Mouse (Mus musculus) monocyte, adult 5-6 weeks (primary cell): ENCODE results near the gene Sf3b3. TPM values are rescaled to one million over a fixed set of nuclear protein-coding genes. Genes with fewer than 3 reads are reported as not detected.
"Not testable (repeated sequence)": the region's sequence is repeated elsewhere in the genome, so short reads cannot be mapped to it uniquely, and the experiment has no call there.

Experiments
- ATAC-seq: fragments of 153-309, 156-312 bp; replicated peaks from 2 replicates; pipeline ENCODE4 v1.8.0; 2017; ENCODE audit warnings: mild to moderate bottlenecking; ENCODE audit not compliant: low TSS enrichment, insufficient number of reproducible peaks, severe bottlenecking, poor library complexity, low FRiP score
- total RNA-seq: library from RNA; stranded (forward); fragments of 200-1000, 200-491, 200-594 nt; gene quantifications from 3 replicates; pipeline ENCODE4 v1.2.3, GENCODE M21; 2017

Gene Sf3b3
- total RNA-seq = 79.7 to 124 TPM (median 114 TPM) in 3 replicates

DNA sequence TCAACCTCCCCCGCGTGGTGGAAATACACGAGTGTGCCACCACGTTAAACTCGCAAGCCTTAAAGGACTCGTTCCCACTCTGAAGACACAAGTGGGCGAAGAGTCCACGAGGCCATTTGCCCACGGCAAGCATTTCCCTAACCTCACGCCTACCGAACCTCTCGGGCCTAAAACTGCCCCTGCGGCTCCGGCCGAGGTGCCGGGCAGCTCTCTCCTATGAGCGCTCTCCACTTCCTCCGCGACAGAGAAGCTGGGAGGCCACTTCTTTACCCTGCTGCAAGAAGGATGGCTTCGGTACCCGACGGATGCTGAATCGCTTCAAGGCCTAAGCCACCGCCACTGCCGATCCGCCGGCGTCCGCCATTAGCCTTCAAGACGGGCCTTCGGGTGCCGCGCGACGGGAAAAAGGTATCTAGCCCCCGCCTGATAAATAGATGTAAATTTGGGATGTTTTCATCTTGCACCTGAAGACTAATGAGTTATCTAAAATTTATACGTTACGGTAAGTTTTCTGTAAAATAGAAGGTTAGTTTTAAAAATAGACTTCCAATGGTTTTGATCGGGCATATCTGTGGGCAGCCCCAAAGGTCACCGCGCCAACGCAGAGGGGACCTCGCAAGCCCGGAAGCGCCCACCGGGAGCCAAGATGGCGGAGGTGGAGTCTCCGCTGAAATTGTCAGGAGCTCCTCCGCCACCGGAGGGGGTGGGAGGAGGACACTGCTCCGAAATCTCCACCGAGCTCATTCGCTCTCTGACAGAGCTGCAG lies at the start of gene Sf3b3, which contains the start of gene Cog4:
Gene Sf3b3, minus strand, starts transcription at position 383 of the 766 bp plus-strand sequence.
Gene Cog4, plus strand, starts transcription at position 196 of the 766 bp plus-strand sequence.
- ATAC-seq = peak; percentile 84

DNA sequence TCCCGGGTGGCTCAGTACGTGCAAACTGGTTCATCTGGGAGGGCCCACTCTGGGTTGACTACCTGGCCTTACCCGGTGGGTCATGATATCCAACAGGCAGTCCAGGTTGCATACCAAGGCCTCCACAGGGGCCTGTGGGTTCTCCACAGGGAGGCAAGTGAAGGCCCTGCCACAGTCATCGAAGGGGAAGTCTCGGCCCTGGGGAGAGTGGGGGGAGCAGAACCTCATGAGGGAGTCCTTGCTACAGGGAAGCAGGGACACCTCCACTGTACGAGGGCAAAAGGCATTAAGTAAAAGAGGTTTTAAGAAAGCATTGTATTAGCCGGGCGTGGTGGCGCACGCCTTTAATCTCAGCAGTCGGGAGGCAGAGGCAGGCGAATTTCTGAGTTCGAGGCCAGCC lies 49.2 kb upstream of the Sf3b3 start:
- ATAC-seq = no peak

DNA sequence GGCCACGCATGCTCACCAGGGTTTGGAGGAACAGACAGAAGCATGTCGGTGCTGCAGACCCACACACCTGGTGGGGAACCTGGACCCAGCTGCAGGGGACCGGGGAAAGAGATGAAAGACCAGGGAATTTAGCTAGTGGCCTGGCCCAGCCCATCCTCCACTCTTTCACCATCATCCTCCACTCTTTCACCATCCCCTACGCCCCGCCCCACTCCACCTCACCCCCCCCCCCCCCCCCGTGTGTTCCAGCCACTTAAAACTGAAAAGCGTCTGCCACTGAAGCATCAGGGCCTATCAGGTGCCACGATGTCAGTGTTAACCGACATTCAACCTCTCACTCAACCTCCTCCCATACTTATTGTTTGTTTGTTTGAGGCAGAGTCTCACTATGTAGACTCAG lies 48.7 kb upstream of the Sf3b3 start:
- no peak for ATAC-seq

GRCm38 (mm10) chr8:110894851-110895250 lies 48.3 kb upstream of the Sf3b3 start:
- ATAC-seq = no peak

- ATAC-seq = no peak
Observed at GRCm38 (mm10) chr8:110892913-110893312, 46.3 kb upstream of the Sf3b3 start.

DNA sequence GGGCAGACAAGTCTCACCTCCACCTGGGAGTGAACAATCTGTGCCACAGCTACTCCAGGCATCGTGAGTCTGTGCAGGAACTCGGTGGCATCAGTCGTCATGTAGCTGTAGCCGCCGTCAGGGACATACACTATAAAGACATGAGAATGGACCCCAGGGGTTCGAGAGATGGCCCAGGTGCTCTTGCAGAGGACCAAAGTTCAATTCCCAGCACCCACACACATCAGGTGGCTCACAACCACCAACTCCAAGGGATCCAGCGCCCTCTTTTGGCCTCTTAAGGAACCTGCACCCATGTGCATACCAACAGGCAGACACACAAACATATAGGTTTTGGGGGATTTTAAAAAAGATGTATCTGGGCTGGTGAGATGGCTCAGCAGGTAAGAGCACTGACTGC lies 45.5 kb upstream of the Sf3b3 start:
- ATAC-seq = no peak

GRCm38 (mm10) chr8:110889904-110890470 lies 43.4 kb upstream of the Sf3b3 start:
- no peak for ATAC-seq

GRCm38 (mm10) chr8:110888860-110889259 lies 42.3 kb upstream of the Sf3b3 start:
- no peak for ATAC-seq

- no peak for ATAC-seq
Observed at GRCm38 (mm10) chr8:110888441-110888840, 41.9 kb upstream of the Sf3b3 start.

DNA sequence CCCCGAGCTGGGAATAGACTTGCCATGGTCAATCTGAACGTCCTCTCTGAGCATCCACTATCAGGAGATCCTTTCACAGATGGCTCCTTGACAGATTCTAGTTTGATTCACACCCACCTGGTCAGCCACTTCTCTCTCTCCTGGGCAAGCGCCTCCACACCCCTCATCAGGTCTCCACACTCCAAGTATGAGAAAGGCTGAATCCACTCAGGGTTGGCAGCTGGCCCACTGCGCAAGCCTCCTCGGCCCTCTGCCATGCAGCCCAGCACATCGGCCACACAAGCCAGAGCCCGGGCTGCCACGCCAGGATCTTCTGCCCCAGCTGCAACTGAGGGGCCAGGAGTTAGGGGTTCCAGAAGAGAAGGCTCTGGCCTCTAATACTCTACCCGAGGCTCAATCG lies 41.0 kb upstream of the Sf3b3 start:
- no peak for ATAC-seq

- ATAC-seq = no peak
Observed at GRCm38 (mm10) chr8:110886634-110887033, 40.0 kb upstream of the Sf3b3 start.

DNA sequence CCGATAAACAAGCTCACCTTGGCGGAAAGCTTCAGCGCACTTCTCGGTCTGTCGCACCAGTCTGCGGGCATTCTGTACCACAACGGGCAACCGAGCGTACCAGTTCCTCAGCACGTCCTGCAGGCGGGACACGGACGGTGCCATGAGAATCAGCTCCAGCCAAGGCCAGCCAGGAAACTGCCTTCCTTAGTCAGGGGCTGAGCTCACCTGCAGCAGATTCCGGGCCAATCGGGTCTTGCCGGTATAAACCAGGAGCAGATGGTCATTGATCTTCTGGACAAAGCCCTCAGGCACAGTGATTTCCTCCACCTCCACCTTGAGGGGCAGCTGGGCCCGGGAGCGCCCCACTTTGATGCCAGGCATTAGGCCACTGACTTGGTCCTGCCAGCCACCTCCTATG lies 37.2 kb upstream of the Sf3b3 start:
- ATAC-seq = no peak

GRCm38 (mm10) chr8:110881741-110882310 lies 35.2 kb upstream of the Sf3b3 start:
- no peak for ATAC-seq

GRCm38 (mm10) chr8:110877862-110878261 lies 31.3 kb upstream of the Sf3b3 start:
- ATAC-seq = no peak

DNA sequence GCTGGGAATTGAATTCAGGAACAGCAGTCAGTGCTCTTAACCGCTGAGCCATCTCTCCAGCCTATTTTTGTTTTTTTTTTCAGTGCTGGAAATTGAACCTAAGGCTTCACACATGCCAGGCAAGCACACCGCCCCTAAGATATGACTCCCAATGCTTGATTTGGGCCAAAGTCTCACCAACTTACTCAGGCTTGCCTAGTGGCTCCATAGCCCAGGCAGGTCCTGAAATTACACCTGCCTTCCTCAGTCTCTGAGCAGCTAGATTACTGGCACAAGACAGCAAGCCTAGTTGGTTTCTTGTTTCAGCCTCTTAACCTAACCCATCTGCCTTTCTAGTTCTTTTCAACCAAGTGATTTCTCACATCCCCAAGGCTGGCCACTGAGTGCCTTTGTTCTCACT lies 23.9 kb upstream of the Sf3b3 start:
- ATAC-seq = no peak

DNA sequence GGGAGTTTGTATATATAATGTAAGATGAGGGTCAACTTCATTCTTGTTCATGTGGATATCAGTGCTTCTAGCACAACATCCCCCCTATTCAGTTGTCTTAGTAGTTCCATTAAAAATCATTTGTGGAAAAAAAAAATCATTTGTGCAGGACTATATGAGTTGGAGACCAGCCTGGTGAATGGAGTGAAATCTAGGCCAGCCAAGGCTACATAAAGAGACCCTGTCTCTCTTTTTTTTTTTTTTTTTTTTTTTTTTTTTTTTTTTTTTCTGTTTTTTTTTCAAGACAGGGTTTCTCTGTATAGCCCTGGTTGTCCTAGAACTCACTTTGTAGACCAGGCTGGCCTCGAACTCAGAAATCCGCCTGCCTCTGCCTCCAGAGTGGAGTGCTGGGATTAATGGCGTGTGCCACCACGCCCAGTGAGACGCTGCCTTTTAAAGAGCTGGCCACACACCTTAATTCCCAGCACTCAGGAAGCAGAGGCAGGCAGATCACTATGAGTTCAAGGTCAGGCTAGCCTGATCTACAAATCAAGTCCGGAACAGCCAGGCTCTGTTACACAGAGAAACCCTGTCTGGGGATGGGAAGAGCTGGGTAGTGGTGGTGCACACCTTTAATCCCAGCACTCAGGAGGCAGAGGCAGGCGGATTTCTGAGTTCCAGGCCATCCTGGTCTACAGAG lies 14.9 kb upstream of the Sf3b3 start:
- not testable (repeated sequence) for ATAC-seq

DNA sequence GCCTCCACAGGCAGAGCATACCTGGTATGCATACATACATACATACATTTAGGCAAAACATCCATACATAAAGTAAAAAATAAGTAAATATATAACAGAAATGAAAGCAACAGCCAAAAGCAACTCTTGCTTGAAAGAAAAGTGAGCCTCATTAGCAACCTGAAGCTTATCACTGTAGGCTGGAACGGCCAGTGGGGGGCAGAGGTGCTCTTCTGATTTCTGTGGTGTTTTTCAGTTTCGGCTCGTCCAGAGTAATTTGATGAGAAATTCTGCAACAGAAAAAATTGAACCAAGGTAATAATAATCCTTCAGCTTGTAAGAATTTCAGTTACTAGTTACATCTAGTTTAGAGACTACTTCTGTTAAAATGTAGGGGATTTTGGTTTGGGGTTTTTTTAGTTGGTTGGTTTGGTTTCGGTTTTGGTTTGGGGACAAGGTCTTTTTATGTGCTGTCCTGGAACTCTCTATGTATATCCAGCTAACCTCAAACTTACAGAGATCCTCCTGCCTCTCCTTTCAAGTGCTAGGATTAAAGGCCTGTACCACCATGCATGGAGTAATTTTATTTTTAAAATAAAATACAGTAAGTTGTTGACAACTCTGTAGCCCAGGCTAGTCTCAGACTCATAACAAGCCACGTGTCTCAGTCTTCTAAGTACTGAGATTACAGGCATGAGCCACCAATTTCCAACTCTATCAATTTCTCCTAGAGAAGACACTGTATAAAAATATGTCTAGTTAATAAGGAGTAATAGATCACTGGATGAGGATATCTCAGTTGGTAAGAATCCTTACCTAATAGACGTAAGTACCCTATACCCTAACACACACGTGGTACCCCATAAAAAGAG lies 13.3 kb upstream of the Sf3b3 start:
- no peak for ATAC-seq

GRCm38 (mm10) chr8:110856760-110857461 lies 10.3 kb upstream of the Sf3b3 start:
- no peak for ATAC-seq
